Mouse (Mus musculus) small intestine, adult 2 months (tissue): Measurements from ENCODE around the gene Ercc8.
A peak's percentile ranks its signal among the peaks of the same experiment; 100 is the strongest.

ENCODE experiments used
- CTCF ChIP-seq: fragments of 200-500 bp; IDR thresholded peaks from 2 replicates; pipeline ENCODE4 v1.5.1; 2012; ENCODE audit warnings: low read depth, mild to moderate bottlenecking, control low read depth, inconsistent platforms, low read length, moderate library complexity, mixed read lengths; ENCODE audit not compliant: insufficient replicate concordance, insufficient read length; ENCODE audit errors: extremely low read depth
- POLR2A ChIP-seq: fragments of 200-500 bp; IDR thresholded peaks from 2 replicates; pipeline ENCODE4 v1.6.1; 2012; ENCODE audit warnings: low read depth, mild to moderate bottlenecking, control low read depth, inconsistent platforms, low read length, moderate library complexity

GRCm38 (mm10) chr13:108214485-108215107 is 56.1 kb downstream of the Ercc8 start:
- TF ChIP-seq CTCF, result 0 out of 2 replicates have a peak, but pooled peaks have one; percentile 1
- TF ChIP-seq POLR2A, result no peak
